ENCODE assay signal across 8 mouse cellular contexts in the genomic region with DNA sequence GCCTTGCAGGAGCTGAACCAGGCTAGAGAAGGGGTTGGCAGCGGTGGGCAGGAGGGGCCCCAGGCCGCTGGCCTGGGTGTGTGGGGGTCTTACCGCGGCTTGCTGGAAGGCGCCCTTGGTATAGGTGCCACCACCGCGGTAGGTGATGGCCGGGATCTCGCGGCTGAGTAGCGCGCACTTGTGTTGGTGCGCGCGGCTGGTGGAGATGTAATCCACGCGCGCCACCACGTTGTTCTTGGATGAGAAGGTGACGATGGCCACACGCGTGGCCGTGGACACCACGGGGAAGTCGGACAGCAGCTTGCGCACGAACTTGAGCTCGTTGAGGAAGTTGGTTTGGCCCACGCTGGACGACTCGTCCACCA. TPM values are rescaled to one million over a fixed set of nuclear protein-coding genes. Genes with fewer than 3 reads are reported as not detected.
DNase-seq lines count a peak whose midpoint lies in the region; ATAC-seq and TF ChIP-seq lines count a peak whose summit lies in the region.

No protein-coding gene starts in this region.

- no peak for TF ChIP-seq CTCF in bone marrow, adult 2 months (IDR thresholded peaks at IDR 0.05; ENCODE audit: control insufficient read depth, insufficient read depth, low read length)

- no peak for TF ChIP-seq POLR2A in bone marrow, adult 2 months (IDR thresholded peaks at IDR 0.05; ENCODE audit: borderline replicate concordance, control insufficient read depth, low read depth, low read length)

- under 1% methylated on average over 31 of the region's 31 CpGs for WGBS in heart, embryonic 10.5 days
- 1% methylated on average over 31 of the region's 31 CpGs for WGBS in bone marrow, adult 2 months

- H3K27ac ChIP-seq in heart, embryonic 10.5 days = peak overlapping the region; percentile 83
- H3K27ac ChIP-seq in bone marrow, adult 2 months (ENCODE audit: control insufficient read depth, insufficient read depth, low read depth, low read length, poor library complexity) = peak overlapping the region; percentile 33; the same call in 1 of the 2 replicates

- H3K36me3 ChIP-seq in heart, embryonic 10.5 days = no peaks in the 10 kb centered on the region

- H3K4me1 ChIP-seq in heart, embryonic 10.5 days = peaks cover 13% of the 10 kb centered on the region
- H3K4me1 ChIP-seq in bone marrow, adult 2 months (ENCODE audit: control insufficient read depth, insufficient read depth, low read length) = no peaks in the 10 kb centered on the region

- H3K4me3 ChIP-seq in heart, embryonic 10.5 days = peak overlapping the region; percentile 68
- peak overlapping the region; percentile 7 for H3K4me3 ChIP-seq in bone marrow, adult 2 months (replicated peaks; ENCODE audit: control insufficient read depth, low read depth, low read length)

- intact Hi-C loops in heart, postnatal 10 days (cut with DNase I) = no loop called here

- peaks cover 61% of the 10 kb centered on the region for H3K27me3 ChIP-seq in heart, embryonic 10.5 days (ENCODE audit: insufficient read depth, poor library complexity, severe bottlenecking)

- ATAC-seq in granulocyte monocyte progenitor cell, adult 5-6 weeks (replicated peaks; ENCODE audit: poor library complexity, severe bottlenecking) = peak; percentile 30; the same call in 1 of the 2 replicates
- 0 out of 2 replicates have a peak, but pooled peaks have one; percentile 21 for ATAC-seq in megakaryocyte, adult 5-6 weeks (ENCODE audit: poor library complexity, severe bottlenecking)

- no peaks in the 10 kb centered on the region for H3K9me3 ChIP-seq in heart, embryonic 10.5 days

- no peak for DNase-seq in heart, embryonic 10.5 days (ENCODE audit: low spot score)
- DNase-seq in heart, postnatal 10 days = no peak
- no peak for DNase-seq in ovary, adult 18-20 months (ENCODE audit: low spot score)
- DNase-seq in right cerebral cortex, postnatal 4 days = no peak
- no peak for DNase-seq in kidney, adult 9 months

RNA-seq across cellular contexts. Expression of a gene that starts 0.9 kb away (rescaled TPM):
- polyA plus RNA-seq in heart, embryonic 10.5 days (2016; fragmentation: Nextera tagmentation; extraction: Ambion mirVana) = 1.8 and 3.4 TPM in 2 replicates
- 10 to 100 TPM; 11.0 to 12.1 TPM for total RNA-seq in heart, postnatal 10 days (2021)
- 0.99 and 1.3 TPM in 2 replicates for polyA plus RNA-seq in bone marrow, adult 2 months (2011; ENCODE audit: insufficient read depth, insufficient read length, low replicate concordance, missing spikeins)
- total RNA-seq in granulocyte monocyte progenitor cell, adult 5-6 weeks (2014; fragmentation: Nextera tagmentation) = not detected in 2 replicates
- not detected in 2 replicates for total RNA-seq in granulocyte monocyte progenitor cell, adult 5-6 weeks (2017)
- 0.43 TPM in 1 of 2 replicates, not detected in the other for total RNA-seq in megakaryocyte, adult 5-6 weeks (2015)
- total RNA-seq in megakaryocyte, adult 5-6 weeks (2017) = 0.04 and 0.07 TPM in 2 replicates

Comparison
In these comparisons a context has a peak if more than half of its experiments do, and no peak if none do; other contexts are left out.
1. RNA of a gene that starts 0.9 kb away (total RNA-seq): 11.0 to 12.1 TPM in heart, postnatal 10 days; 0.04 to 0.43 TPM in megakaryocyte, adult 5-6 weeks and not detected in granulocyte monocyte progenitor cell, adult 5-6 weeks; every median in the first group is over 4 times any median in the second.